Mouse (Mus musculus): ENCODE results near the gene Ptprm. TPM values are rescaled to one million over a fixed set of nuclear protein-coding genes. Genes with fewer than 3 reads are reported as not detected.

The Ptprm gene
- total RNA-seq, 2 experiments from 2014 or later = 35.7 to 39.5 TPM

DNA sequence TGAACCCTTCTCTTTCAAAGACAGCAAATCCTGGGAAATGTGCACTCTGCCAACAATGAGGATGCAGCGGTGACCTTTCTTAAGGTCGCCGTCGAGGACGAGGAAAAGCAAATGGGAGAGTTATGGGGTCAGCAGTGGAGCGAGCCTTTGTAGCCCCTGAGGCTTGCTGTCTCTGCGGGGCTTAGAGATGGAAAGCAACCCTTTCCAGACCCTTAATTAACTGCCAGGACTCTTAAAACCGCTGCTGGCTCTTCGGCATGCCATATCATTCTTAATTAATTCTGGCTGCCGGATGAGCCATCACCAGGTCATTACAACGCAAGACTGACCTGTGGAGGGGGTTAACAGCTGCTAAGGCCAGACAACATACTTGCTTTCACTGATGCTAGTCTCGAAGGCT lies 568.1 kb downstream of the Ptprm start:
- DNase-seq (ENCODE audit: low spot score in 2 of 2) = no peak

GRCm38 (mm10) chr17:66785586-66785985 lies 568.7 kb downstream of the Ptprm start:
- DNase-seq (ENCODE audit: low spot score in 2 of 2) = no peak

GRCm38 (mm10) chr17:66783601-66784000 lies 570.7 kb downstream of the Ptprm start:
- DNase-seq (ENCODE audit: low spot score in 2 of 2) = no peak

- DNase-seq (ENCODE audit: low spot score in 2 of 2) = no peak
Observed at GRCm38 (mm10) chr17:66783075-66783492, 571.2 kb downstream of the Ptprm start.

DNA sequence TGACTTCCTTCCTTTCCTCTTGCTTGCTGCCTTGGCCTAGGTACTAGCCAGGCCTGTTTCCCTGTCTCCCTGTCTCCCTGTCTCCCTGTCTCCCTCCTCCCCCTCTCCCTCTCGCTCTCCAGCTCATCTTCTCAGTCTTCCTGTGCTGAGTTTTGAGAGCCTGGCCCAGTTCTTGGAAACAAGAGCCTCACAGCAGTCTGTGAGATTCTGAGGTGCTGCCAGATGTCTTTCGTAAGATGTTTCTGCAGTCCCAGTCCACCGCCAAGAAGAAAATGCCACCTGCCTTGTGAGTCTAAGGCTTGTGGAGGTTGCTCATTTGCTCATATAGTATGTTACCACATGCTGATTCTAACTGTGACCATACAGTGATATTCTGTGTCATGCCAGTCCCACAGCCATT lies 572.3 kb downstream of the Ptprm start:
- DNase-seq (ENCODE audit: low spot score in 2 of 2) = peak; percentile 44 to 45

GRCm38 (mm10) chr17:66779026-66779425 lies 575.2 kb downstream of the Ptprm start:
- no peak for DNase-seq (ENCODE audit: low spot score in 2 of 2)

- no peak for DNase-seq (ENCODE audit: low spot score in 2 of 2)
Observed at GRCm38 (mm10) chr17:66769365-66770363, 584.6 kb downstream of the Ptprm start.

DNA sequence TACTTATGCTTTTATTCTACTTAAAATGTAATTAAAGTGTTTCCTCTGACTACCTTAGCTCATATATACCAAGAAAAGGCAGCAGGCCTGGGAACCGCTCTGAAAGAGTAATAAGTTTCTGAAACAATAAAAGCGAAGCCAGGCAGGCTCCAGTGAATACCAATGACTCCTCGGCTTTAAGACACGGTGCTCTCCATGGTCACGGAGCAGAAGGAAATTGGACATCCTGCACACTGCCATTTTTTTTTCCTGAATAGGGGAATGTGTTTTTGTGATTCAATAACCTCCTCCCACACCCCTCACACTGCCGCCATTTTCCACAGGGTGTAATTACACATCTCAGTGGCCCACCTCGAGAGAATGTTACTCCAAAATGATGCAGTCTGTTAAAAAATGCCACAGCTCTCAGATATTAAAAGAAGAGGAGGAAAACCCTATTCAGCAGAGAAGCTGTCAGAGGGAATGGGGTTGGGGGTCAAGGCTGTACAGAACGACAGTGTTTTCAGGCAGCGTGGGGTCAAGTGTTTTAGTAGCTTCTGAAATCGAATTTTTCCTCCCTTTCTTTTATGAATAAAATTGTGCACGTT lies 585.5 kb downstream of the Ptprm start:
- DNase-seq (ENCODE audit: low spot score in 2 of 2) = no peak

- DNase-seq (ENCODE audit: low spot score in 2 of 2) = no peak
Observed at GRCm38 (mm10) chr17:66766166-66766565, 588.1 kb downstream of the Ptprm start.

DNA sequence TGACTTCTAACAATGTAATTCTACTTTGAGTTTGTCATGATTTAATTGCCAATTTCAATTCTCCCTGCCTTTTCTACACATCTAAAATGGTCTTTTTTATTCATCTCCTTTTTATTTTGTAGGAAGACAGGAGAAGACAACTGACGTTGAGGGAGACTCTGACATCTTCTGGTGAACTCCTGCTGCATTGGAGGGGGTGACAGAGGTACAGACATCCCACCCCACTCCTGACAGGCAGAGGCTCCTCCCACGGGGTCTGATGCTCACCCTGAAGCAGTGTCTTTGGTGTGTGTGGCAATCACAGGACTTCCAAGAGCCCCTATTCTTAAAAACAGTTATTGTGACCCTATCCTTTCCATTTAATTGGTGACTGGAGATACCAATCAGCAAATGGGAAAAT lies 589.8 kb downstream of the Ptprm start:
- no peak for DNase-seq (ENCODE audit: low spot score in 2 of 2)

DNA sequence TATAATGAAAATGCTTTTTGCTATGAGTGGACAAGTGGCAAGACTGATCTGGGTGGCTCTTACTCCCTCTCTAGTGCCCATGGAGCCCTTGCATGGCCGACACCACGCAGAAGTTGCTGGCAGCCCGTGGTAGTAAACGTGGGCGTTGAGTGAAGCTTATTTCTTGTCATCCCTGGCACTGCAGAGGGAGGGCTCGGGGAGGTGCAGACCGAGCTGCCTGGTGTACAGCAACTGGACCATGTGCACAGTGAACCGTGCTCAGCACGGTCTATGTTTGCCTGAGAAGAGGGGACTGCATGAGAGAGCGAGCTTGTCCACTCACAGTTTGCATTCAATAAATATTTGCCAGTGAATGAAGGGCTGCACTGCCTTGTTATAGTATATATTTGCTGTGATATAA lies 591.5 kb downstream of the Ptprm start:
- DNase-seq (ENCODE audit: low spot score in 2 of 2) = no peak

- no peak for DNase-seq (ENCODE audit: low spot score in 2 of 2)
Observed at GRCm38 (mm10) chr17:66761326-66762296, 592.6 kb downstream of the Ptprm start.

DNA sequence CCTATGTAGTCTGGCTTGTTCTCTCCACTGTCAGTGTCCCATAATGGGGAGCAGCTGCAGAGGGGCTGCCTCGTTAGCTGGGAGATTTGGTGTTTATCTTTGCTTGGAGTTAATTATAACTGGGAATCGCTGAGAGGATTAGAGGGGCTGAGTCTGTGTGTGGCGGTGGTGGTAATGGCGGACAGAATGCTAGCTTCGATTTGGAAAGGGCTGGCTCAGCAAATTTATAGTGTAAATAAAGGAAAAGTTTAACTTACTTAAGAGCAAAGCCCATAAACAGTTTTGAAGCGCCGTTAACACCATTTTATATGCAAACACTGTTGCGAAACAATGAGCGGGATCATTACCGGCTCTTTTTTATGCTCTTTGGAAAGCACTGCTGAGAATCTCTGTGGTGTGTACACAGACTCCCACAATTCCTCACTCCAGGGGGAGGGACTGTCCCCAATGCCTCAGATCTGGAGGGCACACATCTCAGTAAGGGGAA lies 597.2 kb downstream of the Ptprm start:
- no peak for DNase-seq (ENCODE audit: low spot score in 2 of 2)

- DNase-seq (ENCODE audit: low spot score in 2 of 2) = no peak
Observed at GRCm38 (mm10) chr17:66756500-66756899, 597.8 kb downstream of the Ptprm start.

GRCm38 (mm10) chr17:66755191-66755654 lies 599.0 kb downstream of the Ptprm start:
- peak; percentile 20 to 45 for DNase-seq (ENCODE audit: low spot score in 2 of 2)

DNA sequence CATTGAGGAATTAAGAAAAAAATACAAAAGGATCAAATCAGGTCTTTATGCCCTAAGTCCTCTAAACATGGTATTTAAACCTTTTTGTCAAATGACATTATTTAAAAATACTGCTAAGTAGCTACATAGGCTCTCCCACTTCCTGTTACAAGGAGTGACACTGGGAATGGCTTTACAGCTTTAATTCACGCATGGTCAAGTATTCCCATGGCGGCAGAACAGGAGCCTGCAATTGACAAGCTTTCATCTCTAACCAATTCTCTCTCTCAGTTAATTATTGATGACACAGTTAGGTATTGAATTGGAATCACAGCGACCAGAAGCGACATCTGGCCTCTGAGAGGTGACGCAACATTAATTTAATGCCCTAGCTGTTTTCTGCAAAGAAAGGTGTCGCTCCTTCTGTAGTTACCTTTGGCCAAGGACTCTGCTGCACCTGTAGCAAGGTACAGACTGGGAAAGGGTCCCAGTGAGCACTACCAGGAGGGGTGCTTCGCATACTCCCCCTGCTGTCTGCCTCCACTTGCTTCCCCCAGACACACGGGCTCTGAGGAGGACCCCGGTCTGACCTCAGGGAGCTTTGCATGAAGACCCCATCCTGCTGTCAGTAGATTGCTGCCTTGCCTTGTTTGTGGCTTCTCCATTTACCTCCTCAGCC lies 599.9 kb downstream of the Ptprm start:
- no peak for DNase-seq (ENCODE audit: low spot score in 2 of 2)

DNA sequence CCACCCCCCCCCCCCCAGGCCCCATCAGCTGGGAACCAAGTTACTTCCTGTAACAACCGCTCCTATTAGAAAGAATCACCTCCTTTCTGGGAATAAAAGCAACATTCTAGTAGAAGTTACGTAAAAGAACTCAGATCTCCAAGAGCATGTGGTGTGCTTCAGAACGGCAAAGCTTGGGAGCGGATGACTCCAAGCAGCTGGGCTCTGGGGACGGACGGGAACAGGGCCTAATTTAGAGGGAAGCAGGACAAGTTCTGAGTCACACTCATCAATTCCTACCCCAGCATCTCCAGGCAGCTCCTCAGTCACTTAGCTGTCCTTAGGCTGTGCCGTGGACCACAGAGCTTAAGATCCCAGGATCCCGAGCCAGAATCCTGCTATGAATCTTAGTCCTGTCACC lies 602.5 kb downstream of the Ptprm start:
- DNase-seq (ENCODE audit: low spot score in 2 of 2) = peak; percentile 19 to 31

GRCm38 (mm10) chr17:66750481-66751206 lies 603.6 kb downstream of the Ptprm start:
- no peak for DNase-seq (ENCODE audit: low spot score in 2 of 2)

DNA sequence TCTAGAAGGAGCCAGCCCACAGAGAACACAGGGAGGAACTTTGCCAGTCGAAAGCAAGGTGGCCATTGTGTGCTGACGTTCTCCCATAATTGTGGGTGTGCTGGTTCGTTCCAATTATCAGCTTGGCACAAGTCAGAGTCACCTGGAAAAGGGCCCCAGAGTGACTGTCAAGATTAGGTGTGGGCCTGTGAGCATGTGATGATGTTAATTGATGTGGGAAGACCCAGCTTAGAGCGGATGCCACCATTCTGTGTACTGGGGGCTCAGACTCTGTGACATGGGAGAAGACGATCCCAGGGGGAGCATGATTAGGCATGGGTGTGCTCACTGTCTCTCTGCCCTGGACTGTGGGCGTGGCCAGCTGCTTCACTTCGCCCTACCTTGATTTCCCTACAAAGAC lies 604.3 kb downstream of the Ptprm start:
- no peak for DNase-seq (ENCODE audit: low spot score in 2 of 2)

GRCm38 (mm10) chr17:66746506-66746905 lies 607.8 kb downstream of the Ptprm start:
- DNase-seq (ENCODE audit: low spot score in 2 of 2) = no peak
